Mouse (Mus musculus): Measurements from ENCODE around the gene Rab3gap1.
A peak's percentile ranks its signal among the peaks of the same experiment; 100 is the strongest.

Rab3gap1 gene

GRCm38 (mm10) chr1:127980911-127981559, 112.5 kb downstream of the Rab3gap1 start:
- no peak for DNase-seq (ENCODE audit: low read depth, low spot score)

- no peak for DNase-seq (ENCODE audit: low read depth, low spot score)
These were observed 113.7 kb downstream of the Rab3gap1 start for GRCm38 (mm10) chr1:127982268-127982667.

GRCm38 (mm10) chr1:127983274-127983993, 114.9 kb downstream of the Rab3gap1 start:
- no peak for DNase-seq (ENCODE audit: low read depth, low spot score)

- DNase-seq (ENCODE audit: low read depth, low spot score), result peak; percentile 58
These were observed 116.8 kb downstream of the Rab3gap1 start for GRCm38 (mm10) chr1:127985391-127985790.

GRCm38 (mm10) chr1:127988246-127988645, 119.7 kb downstream of the Rab3gap1 start:
- DNase-seq (ENCODE audit: low read depth, low spot score), result no peak

- DNase-seq (ENCODE audit: low read depth, low spot score), result no peak
These were observed 120.8 kb downstream of the Rab3gap1 start for GRCm38 (mm10) chr1:127989387-127989786.

- DNase-seq (ENCODE audit: low read depth, low spot score), result no peak
These were observed 121.5 kb downstream of the Rab3gap1 start for GRCm38 (mm10) chr1:127989876-127990731.
